Mouse (Mus musculus): ENCODE data around the gene Rassf6. TPM values are rescaled to one million over a fixed set of nuclear protein-coding genes. Genes with fewer than 3 reads are reported as not detected.
"Not testable (repeated sequence)": the region's sequence is repeated elsewhere in the genome, so short reads cannot be mapped to it uniquely, and the experiment has no call there.

The Rassf6 gene
- polyA plus RNA-seq, 1 experiment from 2014 or later = 4.3 TPM

GRCm38 (mm10) chr5:90621726-90622125 lies 18.7 kb downstream of the Rassf6 start:
- no peak for ATAC-seq
- whole genome bisulfite sequencing (ENCODE audit: insufficient replicate concordance) = 80% methylated on average over 6 of the region's 6 CpGs

GRCm38 (mm10) chr5:90621316-90621715 lies 19.1 kb downstream of the Rassf6 start:
- ATAC-seq = no peak
- no peaks in the 10 kb centered on the region for H3K27me3 ChIP-seq (replicated peaks)
- no peaks in the 10 kb centered on the region for H3K4me1 ChIP-seq
- no peaks in the 10 kb centered on the region for H3K9me3 ChIP-seq (replicated peaks)
- H3K9ac ChIP-seq = no peak overlapping the region
- WGBS (ENCODE audit: insufficient replicate concordance) = 70% methylated on average over 2 of the region's 2 CpGs
- no peak overlapping the region for H3K4me2 ChIP-seq
- no peak overlapping the region for H3K27ac ChIP-seq
- H3K4me3 ChIP-seq = no peak overlapping the region
- H3K36me3 ChIP-seq = no peaks in the 10 kb centered on the region

More at GRCm38 (mm10) chr5:90621726-90622125, 18.7 kb downstream of the Rassf6 start:
- Histone ChIP-seq H3K4me2 (no peak overlapping the region), H3K9ac (no peak overlapping the region), H3K36me3 (no peaks in the 10 kb centered on the region), H3K4me3 (no peak overlapping the region), H3K9me3 (replicated peaks) (no peaks in the 10 kb centered on the region), H3K27me3 (replicated peaks) (no peaks in the 10 kb centered on the region), H3K4me1 (no peaks in the 10 kb centered on the region), H3K27ac (no peak overlapping the region)

- H3K27ac ChIP-seq = no peak overlapping the region
- no peak overlapping the region for H3K4me3 ChIP-seq
- H3K4me2 ChIP-seq = no peak overlapping the region
- no peak for ATAC-seq
- no peak overlapping the region for H3K9ac ChIP-seq
- WGBS (ENCODE audit: insufficient replicate concordance) = 76% methylated on average over 3 of the region's 3 CpGs
- no peaks in the 10 kb centered on the region for H3K9me3 ChIP-seq (replicated peaks)
- H3K4me1 ChIP-seq = no peaks in the 10 kb centered on the region
- no peaks in the 10 kb centered on the region for H3K36me3 ChIP-seq
- no peaks in the 10 kb centered on the region for H3K27me3 ChIP-seq (replicated peaks)
Observed at GRCm38 (mm10) chr5:90617859-90618258, 22.6 kb downstream of the Rassf6 start.

GRCm38 (mm10) chr5:90612751-90613150 lies 27.7 kb downstream of the Rassf6 start:
- not testable (repeated sequence) for H3K9me3 ChIP-seq (replicated peaks); H3K9ac ChIP-seq; H3K4me1 ChIP-seq; ATAC-seq; H3K36me3 ChIP-seq; H3K27me3 ChIP-seq (replicated peaks); H3K27ac ChIP-seq; H3K4me2 ChIP-seq; H3K4me3 ChIP-seq
- WGBS (ENCODE audit: insufficient replicate concordance) = 67% methylated on average over 1 of the region's 1 CpGs

GRCm38 (mm10) chr5:90611996-90612611 lies 28.4 kb downstream of the Rassf6 start:
- Histone ChIP-seq H3K9ac (no peak overlapping the region), H3K4me1 (no peaks in the 10 kb centered on the region), H3K4me2 (no peak overlapping the region), H3K27me3 (replicated peaks) (no peaks in the 10 kb centered on the region), H3K36me3 (no peaks in the 10 kb centered on the region), H3K4me3 (no peak overlapping the region), H3K27ac (no peak overlapping the region), H3K9me3 (replicated peaks) (no peaks in the 10 kb centered on the region)
- 69% methylated on average over 6 of the region's 6 CpGs for WGBS (ENCODE audit: insufficient replicate concordance)
- no peak for ATAC-seq

- no peaks in the 10 kb centered on the region for H3K36me3 ChIP-seq
- no peak overlapping the region for H3K27ac ChIP-seq
- H3K4me1 ChIP-seq = no peaks in the 10 kb centered on the region
- WGBS (ENCODE audit: insufficient replicate concordance) = 46% methylated on average over 3 of the region's 3 CpGs
- no peak overlapping the region for H3K4me3 ChIP-seq
- H3K27me3 ChIP-seq (replicated peaks) = no peaks in the 10 kb centered on the region
- no peaks in the 10 kb centered on the region for H3K9me3 ChIP-seq (replicated peaks)
- no peak overlapping the region for H3K9ac ChIP-seq
- H3K4me2 ChIP-seq = no peak overlapping the region
- no peak for ATAC-seq
Observed at GRCm38 (mm10) chr5:90611388-90611787, 29.1 kb downstream of the Rassf6 start.

- WGBS (ENCODE audit: insufficient replicate concordance) = 33% methylated on average over 11 of the region's 11 CpGs
- H3K4me2 ChIP-seq = no peak overlapping the region
- H3K9me3 ChIP-seq (replicated peaks) = no peaks in the 10 kb centered on the region
- no peaks in the 10 kb centered on the region for H3K27me3 ChIP-seq (replicated peaks)
- no peaks in the 10 kb centered on the region for H3K36me3 ChIP-seq
- no peak overlapping the region for H3K27ac ChIP-seq
- no peak overlapping the region for H3K4me3 ChIP-seq
- 0 out of 2 replicates have a peak, but pooled peaks have one; percentile 18 for ATAC-seq
- H3K4me1 ChIP-seq = no peaks in the 10 kb centered on the region
- no peak overlapping the region for H3K9ac ChIP-seq
Observed at GRCm38 (mm10) chr5:90608906-90609305, 31.6 kb downstream of the Rassf6 start.

- 29% methylated on average over 13 of the region's 13 CpGs for WGBS (ENCODE audit: insufficient replicate concordance)
- Histone ChIP-seq H3K36me3 (no peaks in the 10 kb centered on the region), H3K9me3 (replicated peaks) (no peaks in the 10 kb centered on the region), H3K4me3 (no peak overlapping the region), H3K27me3 (replicated peaks) (no peaks in the 10 kb centered on the region; the same call in 1 of the 2 replicates), H3K4me1 (0 out of 2 replicates have a peak, but pooled peaks cover 6% of the 10 kb centered on the region), H3K4me2 (no peak overlapping the region), H3K27ac (no peak overlapping the region), H3K9ac (no peak overlapping the region)
- no peak for ATAC-seq
Observed at GRCm38 (mm10) chr5:90603407-90603923, 37.0 kb downstream of the Rassf6 start.

GRCm38 (mm10) chr5:90601469-90601868 lies 39.0 kb downstream of the Rassf6 start:
- no peak for ATAC-seq
- H3K9ac ChIP-seq = no peak overlapping the region
- no peak overlapping the region for H3K4me2 ChIP-seq
- H3K4me3 ChIP-seq = no peak overlapping the region
- H3K9me3 ChIP-seq (replicated peaks) = no peaks in the 10 kb centered on the region
- H3K27me3 ChIP-seq (replicated peaks) = no peaks in the 10 kb centered on the region; the same call in 1 of the 2 replicates
- H3K36me3 ChIP-seq = no peaks in the 10 kb centered on the region
- H3K27ac ChIP-seq = no peak overlapping the region
- 0 out of 2 replicates have a peak, but pooled peaks cover 6% of the 10 kb centered on the region for H3K4me1 ChIP-seq
- 15% methylated on average over 6 of the region's 6 CpGs for WGBS (ENCODE audit: insufficient replicate concordance)

- Histone ChIP-seq H3K27ac (no peak overlapping the region), H3K9ac (no peak overlapping the region), H3K36me3 (no peaks in the 10 kb centered on the region), H3K27me3 (replicated peaks) (no peaks in the 10 kb centered on the region), H3K4me2 (no peak overlapping the region), H3K4me1 (no peaks in the 10 kb centered on the region), H3K4me3 (no peak overlapping the region), H3K9me3 (replicated peaks) (no peaks in the 10 kb centered on the region)
- no peak for ATAC-seq
- WGBS (ENCODE audit: insufficient replicate concordance) = 62% methylated on average over 6 of the region's 6 CpGs
Observed at GRCm38 (mm10) chr5:90596155-90596554, 44.3 kb downstream of the Rassf6 start.

- Histone ChIP-seq H3K27ac (no peak overlapping the region), H3K9ac (no peak overlapping the region), H3K27me3 (replicated peaks) (no peaks in the 10 kb centered on the region), H3K9me3 (replicated peaks) (no peaks in the 10 kb centered on the region), H3K36me3 (no peaks in the 10 kb centered on the region), H3K4me2 (no peak overlapping the region), H3K4me1 (no peaks in the 10 kb centered on the region), H3K4me3 (no peak overlapping the region)
- ATAC-seq = 0 out of 2 replicates have a peak, but pooled peaks have one; percentile 30
- 34% methylated on average over 13 of the region's 13 CpGs for WGBS (ENCODE audit: insufficient replicate concordance)
Observed at GRCm38 (mm10) chr5:90594945-90595344, 45.5 kb downstream of the Rassf6 start.

- Histone ChIP-seq H3K36me3 (no peaks in the 10 kb centered on the region), H3K27ac (no peak overlapping the region), H3K27me3 (replicated peaks) (no peaks in the 10 kb centered on the region), H3K9ac (no peak overlapping the region), H3K4me2 (no peak overlapping the region), H3K4me1 (no peaks in the 10 kb centered on the region), H3K4me3 (no peak overlapping the region), H3K9me3 (replicated peaks) (no peaks in the 10 kb centered on the region)
- 76% methylated on average over 6 of the region's 6 CpGs for WGBS (ENCODE audit: insufficient replicate concordance)
- ATAC-seq = no peak
Observed at GRCm38 (mm10) chr5:90591936-90592335, 48.5 kb downstream of the Rassf6 start.

All from liver, embryonic 12.5 days (tissue).